Mouse (Mus musculus) colon, adult 2 months (tissue): ENCODE data around the gene Rnf34. TPM values are rescaled to one million over a fixed set of nuclear protein-coding genes. Genes with fewer than 3 reads are reported as not detected.

ENCODE experiments used
- polyA plus RNA-seq: library from polyadenylated mRNA; depleted of rRNA; stranded (reverse); fragments of >200 nt; gene quantifications from 2 replicates; pipeline ENCODE4 v1.2.3, GENCODE M21; 2012; rRNA removed

Rnf34 gene
- polyA plus RNA-seq: 6.1 and 6.5 TPM in 2 replicates

DNA sequence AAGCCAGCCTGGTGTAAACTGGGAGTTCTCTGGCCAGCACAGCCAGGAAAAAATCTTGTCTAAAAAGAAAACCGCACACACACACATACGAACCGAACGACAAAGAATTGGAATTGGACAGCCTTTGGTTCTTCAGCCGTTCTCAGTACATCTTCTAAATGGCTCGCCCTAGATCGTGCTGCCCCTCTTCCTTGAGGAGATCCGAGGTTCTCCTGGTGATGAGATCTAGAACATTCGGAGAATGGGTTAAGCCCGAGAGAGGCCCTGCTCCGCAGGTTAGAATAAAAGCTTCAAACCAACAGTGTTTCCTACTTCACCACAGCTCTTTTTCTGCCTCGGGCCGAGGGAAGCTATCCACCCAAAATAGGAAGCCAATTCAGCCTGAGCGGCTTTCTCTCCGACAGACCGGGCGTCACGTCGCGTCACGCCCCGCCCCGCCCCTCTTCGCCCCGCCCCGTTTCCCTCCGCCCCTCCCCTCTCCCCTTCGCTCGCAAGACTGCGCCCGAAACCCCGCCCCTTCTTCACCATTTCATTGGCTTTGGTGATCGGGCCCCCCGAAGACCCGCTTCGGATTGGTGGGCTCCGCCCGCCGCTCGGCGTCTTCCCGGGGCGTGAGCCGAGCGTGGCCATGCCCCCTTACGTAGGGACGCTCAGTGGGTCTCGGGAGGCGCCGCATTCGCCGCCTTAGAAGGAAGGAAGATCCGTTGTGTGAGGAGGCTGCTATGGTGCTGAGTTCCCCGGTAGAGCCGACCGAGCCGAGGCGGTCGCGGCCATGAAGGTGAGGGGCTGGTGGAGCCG lies at the start of gene Rnf34:
Gene Rnf34 (plus strand): TSS at position 528 of the 798 bp plus-strand sequence.

DNA sequence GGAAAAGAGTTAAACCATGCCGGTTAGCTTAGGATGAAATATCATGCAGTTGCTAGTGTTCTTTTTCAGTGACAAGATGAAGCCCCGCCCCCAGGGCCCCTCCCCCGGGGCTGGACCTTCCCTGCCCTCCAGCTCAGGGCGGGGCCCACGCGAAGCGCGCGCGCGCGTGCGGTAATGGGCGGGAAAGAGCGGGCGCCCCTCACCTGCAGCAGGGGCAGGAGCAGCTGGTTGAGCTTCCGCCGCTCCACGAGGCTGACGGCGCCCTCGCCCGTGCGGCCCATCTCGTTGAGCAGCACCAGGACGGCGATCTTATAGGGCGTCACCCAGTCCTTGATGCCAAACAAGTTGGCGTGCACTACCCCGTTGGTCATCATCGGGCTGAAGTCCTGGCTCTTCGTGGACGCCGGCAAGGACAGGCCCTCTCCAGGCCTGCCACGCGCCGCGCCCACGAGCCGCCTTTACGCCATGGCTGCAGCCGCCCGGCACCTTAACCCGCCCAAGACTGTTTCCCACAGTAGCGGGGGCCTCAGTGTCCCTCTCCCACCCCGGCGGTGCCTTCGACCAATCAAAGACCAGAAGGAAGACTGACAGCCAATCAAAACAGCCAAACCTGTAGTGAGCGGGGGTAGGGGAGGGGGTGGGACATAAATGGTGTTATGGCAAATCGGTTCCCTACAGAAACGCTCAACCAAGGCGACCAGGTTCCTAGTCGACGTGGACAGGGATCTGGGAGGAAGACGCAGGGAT lies 28.9 kb upstream of the Rnf34 start, which contains the start of gene Anapc5:
Gene Anapc5 (minus strand): TSS at position 563 of the 747 bp plus-strand sequence.

Other genes with a start within 250 kb of the Rnf34 start
- gene Ift81, start 235.5 kb upstream of the Rnf34 start, polyA plus RNA-seq: 0.99 and 1.5 TPM in 2 replicates
- gene P2rx7, start 206.1 kb upstream of the Rnf34 start, polyA plus RNA-seq: 18.6 and 23.0 TPM in 2 replicates
- 178 and 213 TPM in 2 replicates for gene P2rx4, start 142.5 kb upstream of the Rnf34 start, polyA plus RNA-seq
- 13.0 and 16.7 TPM in 2 replicates for gene Camkk2, start 70.6 kb upstream of the Rnf34 start, polyA plus RNA-seq
- 138 and 152 TPM in 2 replicates for gene Anapc5, start 28.7 kb upstream of the Rnf34 start, polyA plus RNA-seq
- 16.6 and 17.9 TPM in 2 replicates for gene Kdm2b, start 139.8 kb downstream of the Rnf34 start, polyA plus RNA-seq
- gene Orai1, start 165.0 kb downstream of the Rnf34 start, polyA plus RNA-seq: 119 and 123 TPM in 2 replicates
- gene Morn3, start 197.0 kb downstream of the Rnf34 start, polyA plus RNA-seq: not detected in 2 replicates
- 4.7 and 5.4 TPM in 2 replicates for gene Tmem120b, start 218.4 kb downstream of the Rnf34 start, polyA plus RNA-seq